Mouse (Mus musculus) brown adipose tissue, adult 24 weeks (tissue): Measurements from ENCODE around the gene Ppil2. TPM values are rescaled to one million over a fixed set of nuclear protein-coding genes. Genes with fewer than 3 reads are reported as not detected.

ENCODE experiments used
- polyA plus RNA-seq: library from polyadenylated mRNA; stranded (reverse); fragments of >200 nt; gene quantifications from 2 replicates; pipeline ENCODE4 v1.2.4, GENCODE M21; 2012; ENCODE audit not compliant: missing spikeins, insufficient read depth, insufficient read length

Ppil2 gene
- polyA plus RNA-seq, 1 experiment = 51.7 TPM

Other genes with a start within 250 kb of the Ppil2 start
- gene Igll1, start 247.3 kb downstream of the Ppil2 start, polyA plus RNA-seq = not detected in 2 replicates
- gene Top3b, start 240.5 kb downstream of the Ppil2 start, polyA plus RNA-seq = 22.0 and 30.5 TPM in 2 replicates
- gene Vpreb1, start 240.4 kb downstream of the Ppil2 start, polyA plus RNA-seq = 2.9 TPM in 1 of 2 replicates, not detected in the other
- 10.7 and 12.8 TPM in 2 replicates for gene Ppm1f, start 214.8 kb downstream of the Ppil2 start, polyA plus RNA-seq
- 76.5 and 81.1 TPM in 2 replicates for gene Mapk1, start 127.9 kb downstream of the Ppil2 start, polyA plus RNA-seq
- gene Ypel1, start 41.6 kb downstream of the Ppil2 start, polyA plus RNA-seq = 1.0 and 3.8 TPM in 2 replicates
- gene 2610318N02Rik, start 13.9 kb upstream of the Ppil2 start, polyA plus RNA-seq = not detected in 2 replicates
- gene Sdf2l1, start 21.1 kb upstream of the Ppil2 start, polyA plus RNA-seq = 4.7 and 4.8 TPM in 2 replicates
- gene Ydjc, start 33.4 kb upstream of the Ppil2 start, polyA plus RNA-seq = not detected in 2 replicates
- gene Ccdc116, start 36.0 kb upstream of the Ppil2 start, polyA plus RNA-seq = not detected in 2 replicates
- gene Ube2l3, start 91.4 kb upstream of the Ppil2 start, polyA plus RNA-seq = 142 and 156 TPM in 2 replicates
- not detected in 2 replicates for gene Rimbp3, start 97.3 kb upstream of the Ppil2 start, polyA plus RNA-seq
- gene Hic2, start 122.3 kb upstream of the Ppil2 start, polyA plus RNA-seq = 0.54 and 0.71 TPM in 2 replicates
- gene Tmem191c, start 164.8 kb upstream of the Ppil2 start, polyA plus RNA-seq = not detected in 2 replicates
- not detected in 2 replicates for gene Serpind1, start 220.1 kb upstream of the Ppil2 start, polyA plus RNA-seq